Mouse (Mus musculus) G1E (cell line): ENCODE measurements at regions not wholly inside any gene's neighbourhood (a gene's known extent, or its start where the extent isn't known, plus 50 kb on each side); places are given as distances from the start of the nearest gene placed in this dataset.

ENCODE experiments used
- ATAC-seq: 2 replicates; pipeline ENCODE4 v1.8.0; 2016; ENCODE audit warnings: mild to moderate bottlenecking; ENCODE audit not compliant: insufficient number of reproducible peaks, poor library complexity, low FRiP score, severe bottlenecking; ENCODE audit errors: extremely low read depth
- DNase-seq: peaks from one replicate; pipeline ENCODE4 v3.0.0; 2012; ENCODE audit warnings: low spot score
- H3K27me3 ChIP-seq: 2 replicates; pipeline ENCODE4 v1.6.1; 2012; ENCODE audit warnings: mild to moderate bottlenecking, low read length, inconsistent platforms; ENCODE audit not compliant: insufficient read depth
- H3K36me3 ChIP-seq: replicated peaks from 2 replicates; pipeline ENCODE3; 2012; ENCODE audit warnings: mild to moderate bottlenecking, inconsistent platforms
- H3K4me1 ChIP-seq: 2 replicates; pipeline ENCODE4 v1.6.1; 2012; ENCODE audit warnings: low read depth, low read length, inconsistent platforms, mixed read lengths; ENCODE audit not compliant: insufficient read depth
- H3K4me3 ChIP-seq: 2 replicates; pipeline ENCODE4 v1.5.1; 2012; ENCODE audit warnings: low read depth, mild to moderate bottlenecking, inconsistent platforms, low read length, moderate library complexity, mixed read lengths
- H3K9me3 ChIP-seq: replicated peaks from 2 replicates; pipeline ENCODE4 v1.6.1; 2012; ENCODE audit warnings: inconsistent platforms
- CTCF ChIP-seq: IDR thresholded peaks from 2 replicates; pipeline ENCODE4 v1.5.1; 2012; ENCODE audit warnings: low read depth, low read length, inconsistent platforms, mixed read lengths
- GATA1 ChIP-seq: IDR thresholded peaks from 2 replicates; pipeline ENCODE4 v1.6.1; 2012; ENCODE audit warnings: borderline replicate concordance, low read length, inconsistent platforms, mixed read lengths
- GATA2 ChIP-seq: IDR thresholded peaks from 2 replicates; pipeline ENCODE4 v1.6.1; 2012; ENCODE audit warnings: low read depth, low read length, inconsistent platforms, borderline replicate concordance
- POLR2AphosphoS5 ChIP-seq: IDR thresholded peaks from 2 replicates; pipeline ENCODE4 v1.6.1; 2012; ENCODE audit warnings: low read depth, low read length, inconsistent platforms; ENCODE audit not compliant: insufficient replicate concordance
- TAL1 ChIP-seq: conservative IDR thresholded peaks from 2 replicates; pipeline ENCODE4 v1.6.1; 2012; ENCODE audit warnings: low read depth, low read length, inconsistent platforms, mixed read lengths

DNA sequence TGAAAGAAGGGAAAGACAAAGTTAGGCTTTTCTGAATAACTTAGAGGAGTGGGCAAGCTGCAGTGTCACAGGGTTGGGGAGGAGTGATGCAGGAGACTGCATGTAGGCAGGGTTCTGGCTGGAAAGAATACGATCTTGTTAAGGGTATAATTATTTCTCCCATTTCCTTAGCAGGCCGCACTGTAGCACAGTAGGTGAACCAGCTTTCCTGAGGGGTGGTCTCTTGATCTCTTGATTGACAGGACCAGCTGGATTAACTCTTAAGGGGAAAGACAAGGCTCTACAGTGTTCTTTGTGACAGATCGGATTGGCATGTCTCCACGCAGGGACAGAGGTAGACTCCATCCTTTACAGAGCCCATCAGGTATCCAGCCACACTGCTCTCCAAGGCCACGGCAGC, 54.5 kb upstream of the Meis1 start:
- ATAC-seq (no peak), DNase-seq (no peak)
- no peak overlapping the region for H3K4me3 ChIP-seq
- no peaks in the 10 kb centered on the region for H3K36me3 ChIP-seq
- no peaks in the 10 kb centered on the region for H3K4me1 ChIP-seq
- peaks cover 3% of the 10 kb centered on the region; the same call in 1 of the 2 replicates for H3K27me3 ChIP-seq
- 0 out of 2 replicates have a peak, but pooled peaks cover 2% of the 10 kb centered on the region for H3K9me3 ChIP-seq
- TF ChIP-seq CTCF (no peak), TAL1 (no peak), GATA2 (no peak), POLR2AphosphoS5 (no peak), GATA1 (no peak)

DNA sequence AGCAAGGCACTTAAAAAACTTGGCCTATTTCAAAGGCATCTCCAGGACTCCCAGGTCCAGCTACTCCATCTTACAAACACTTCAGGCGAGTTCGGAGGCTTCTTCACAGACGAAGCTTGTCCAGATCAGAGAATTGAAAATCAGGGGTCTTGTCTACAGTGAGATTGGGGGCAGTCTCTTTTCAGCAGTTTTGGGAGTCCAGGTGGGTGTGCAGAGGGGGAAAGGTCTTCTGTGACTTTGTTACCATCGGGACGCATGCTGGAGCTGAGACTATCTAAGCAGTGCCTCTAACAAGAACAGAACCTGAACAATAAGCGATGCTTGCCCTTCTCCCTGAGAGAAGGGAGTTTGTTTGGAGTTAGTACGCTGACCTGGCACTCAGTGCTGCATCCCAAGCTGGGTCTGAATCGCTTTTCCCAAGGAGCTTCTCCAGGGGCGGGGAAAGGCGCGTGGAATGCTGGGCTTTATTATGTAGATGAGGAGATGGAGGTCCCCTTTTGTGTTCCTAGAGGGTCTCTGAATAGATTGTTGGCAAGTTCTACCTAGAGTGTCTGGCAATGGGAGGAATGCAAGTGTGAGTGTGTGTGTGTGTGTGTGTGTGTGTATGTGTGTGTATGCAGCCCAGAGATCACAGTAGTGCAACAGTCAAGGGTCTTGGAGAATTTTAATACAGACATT, 55.2 kb upstream of the Meis1 start:
- TF ChIP-seq CTCF (no peak), GATA2 (no peak), TAL1 (no peak), GATA1 (no peak), POLR2AphosphoS5 (no peak)
- ATAC-seq (no peak), DNase-seq (no peak)
- Histone ChIP-seq H3K36me3 (no peaks in the 10 kb centered on the region), H3K4me1 (no peaks in the 10 kb centered on the region), H3K27me3 (no peaks in the 10 kb centered on the region), H3K4me3 (no peak overlapping the region), H3K9me3 (0 out of 2 replicates have a peak, but pooled peaks cover 2% of the 10 kb centered on the region)

DNA sequence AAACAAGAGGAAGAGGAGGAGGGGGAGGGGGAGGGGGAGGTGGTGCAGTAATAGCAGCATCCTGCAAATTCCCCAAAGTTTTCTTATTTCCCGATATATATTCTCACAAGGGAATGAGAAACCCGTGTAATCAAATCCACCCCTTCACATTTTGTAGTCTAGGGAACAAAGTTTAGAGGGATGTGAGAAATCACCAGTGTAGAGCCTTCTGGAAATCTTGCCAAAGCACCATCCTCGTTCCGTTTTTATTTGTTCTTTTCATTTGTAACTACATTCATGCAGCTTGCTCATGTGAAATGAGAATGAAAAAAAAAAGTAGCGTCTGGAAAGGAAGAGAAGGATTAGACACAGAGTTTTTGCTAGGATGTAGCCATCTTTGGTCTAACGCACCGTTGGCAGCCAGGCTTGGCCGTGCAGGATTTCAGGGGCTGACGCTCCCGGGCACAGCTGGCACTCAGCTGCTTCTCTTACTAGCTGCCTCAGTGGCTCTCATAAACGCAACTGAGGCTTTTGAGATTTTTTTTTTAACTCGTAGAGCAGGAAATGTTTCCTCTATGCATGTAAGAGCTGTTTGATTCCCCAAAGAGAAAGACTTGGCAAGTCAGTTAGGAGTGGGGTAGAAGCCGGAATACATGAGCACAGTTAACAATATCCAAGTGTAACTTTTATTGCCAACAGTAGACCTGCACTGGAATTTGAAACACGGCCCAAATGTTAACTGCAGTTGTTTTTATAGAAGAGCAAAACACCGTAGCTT, 72.5 kb upstream of the Meis1 start:
- no peaks in the 10 kb centered on the region for H3K9me3 ChIP-seq
- H3K36me3 ChIP-seq = no peaks in the 10 kb centered on the region
- H3K4me1 ChIP-seq = no peaks in the 10 kb centered on the region
- no peak for ATAC-seq
- DNase-seq = no peak
- no peak overlapping the region for H3K4me3 ChIP-seq
- H3K27me3 ChIP-seq = peaks cover 7% of the 10 kb centered on the region
- TF ChIP-seq POLR2AphosphoS5 = no peak
- TF ChIP-seq TAL1 = no peak
- TF ChIP-seq GATA1 = no peak
- TF ChIP-seq CTCF = no peak
- TF ChIP-seq GATA2 = no peak

DNA sequence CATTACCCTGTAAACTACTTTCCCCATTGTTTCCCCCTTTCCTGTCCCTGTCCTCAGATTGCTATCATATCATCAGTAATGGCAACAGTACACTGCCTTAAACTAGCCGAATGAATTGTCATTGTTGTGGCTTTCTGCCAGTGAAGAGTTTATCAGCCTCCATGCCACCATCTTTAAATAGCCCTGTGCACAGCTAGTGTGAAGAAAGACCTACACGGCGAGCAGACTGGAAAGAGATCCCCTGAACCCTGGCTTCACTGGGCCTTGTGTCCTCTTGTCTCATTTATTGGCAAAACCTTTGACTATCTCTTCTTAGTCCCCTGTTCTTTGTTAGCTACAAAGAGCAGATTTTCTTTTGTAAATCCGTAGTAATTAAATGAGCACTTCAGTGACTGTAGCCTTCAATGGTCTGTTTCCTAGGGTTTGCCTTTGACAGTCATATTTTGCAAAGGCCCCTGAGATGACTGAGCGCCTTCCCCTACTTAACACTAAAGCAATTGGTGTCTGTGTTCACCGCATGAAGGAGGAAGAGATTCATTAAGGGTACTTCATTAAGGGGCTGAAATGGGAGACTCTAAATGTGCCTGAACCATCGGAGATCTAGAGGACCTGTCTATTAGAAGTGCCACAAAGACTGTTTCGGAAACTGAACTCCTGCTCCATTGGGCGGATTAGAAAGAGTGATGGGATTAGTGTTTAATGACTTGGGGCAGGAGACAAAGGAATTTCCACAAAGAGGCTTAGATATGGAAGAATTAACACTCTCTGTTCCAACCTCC, 74.4 kb upstream of the Meis1 start:
- DNase-seq (no peak), ATAC-seq (no peak)
- Histone ChIP-seq H3K4me3 (no peak overlapping the region), H3K36me3 (no peaks in the 10 kb centered on the region), H3K27me3 (peaks cover 7% of the 10 kb centered on the region), H3K4me1 (no peaks in the 10 kb centered on the region), H3K9me3 (no peaks in the 10 kb centered on the region)
- TF ChIP-seq TAL1 = no peak
- no peak for TF ChIP-seq GATA1
- no peak for TF ChIP-seq CTCF
- no peak for TF ChIP-seq POLR2AphosphoS5
- no peak for TF ChIP-seq GATA2

DNA sequence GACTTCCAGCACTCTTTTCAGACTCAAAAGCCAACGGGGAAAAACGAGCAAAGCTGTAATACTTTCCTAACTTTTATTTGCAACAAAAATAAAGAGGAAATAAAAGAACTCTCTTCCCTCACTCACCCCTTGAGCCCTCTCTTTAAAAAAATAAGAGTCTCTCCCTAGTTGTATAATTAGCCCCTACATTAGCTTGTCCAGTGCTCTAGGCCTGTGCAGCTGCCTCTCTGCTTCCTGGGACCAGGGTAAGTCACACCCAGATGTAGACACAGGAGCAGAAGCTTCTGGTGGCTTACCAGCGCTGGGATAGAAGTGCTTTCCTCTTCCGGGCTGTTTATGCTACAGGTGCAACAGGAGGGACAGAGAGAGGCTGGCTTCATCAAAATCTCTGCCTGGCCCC, 75.0 kb upstream of the Meis1 start:
- H3K9me3 ChIP-seq = no peaks in the 10 kb centered on the region
- peaks cover 7% of the 10 kb centered on the region for H3K27me3 ChIP-seq
- no peaks in the 10 kb centered on the region for H3K4me1 ChIP-seq
- DNase-seq = no peak
- no peaks in the 10 kb centered on the region for H3K36me3 ChIP-seq
- TF ChIP-seq POLR2AphosphoS5 = no peak
- no peak for TF ChIP-seq CTCF
- TF ChIP-seq GATA2 = no peak
- TF ChIP-seq GATA1 = no peak
- no peak for TF ChIP-seq TAL1
- no peak overlapping the region for H3K4me3 ChIP-seq
- no peak for ATAC-seq

DNA sequence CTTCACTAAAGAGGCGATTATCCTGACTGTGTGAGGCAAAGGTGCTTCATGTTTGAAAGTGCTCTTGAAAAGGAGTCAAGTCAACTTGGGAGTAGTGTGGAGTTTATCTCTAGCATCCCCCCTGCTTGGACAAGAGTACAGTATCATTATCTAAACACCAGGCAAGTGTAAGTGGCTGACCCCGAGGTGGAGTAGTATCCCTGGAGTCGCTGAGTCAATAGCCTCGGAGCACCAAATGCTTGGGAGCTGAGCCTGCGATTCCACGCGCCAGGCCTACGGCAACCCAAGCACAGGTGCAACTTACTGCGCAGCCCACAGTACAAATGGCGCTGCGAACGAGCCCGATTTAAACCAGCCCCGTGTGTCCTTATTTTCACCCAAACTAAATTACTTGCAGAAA, 75.4 kb upstream of the Meis1 start:
- H3K9me3 ChIP-seq = no peaks in the 10 kb centered on the region
- H3K4me1 ChIP-seq = no peaks in the 10 kb centered on the region
- ATAC-seq (no peak), DNase-seq (no peak)
- H3K36me3 ChIP-seq = no peaks in the 10 kb centered on the region
- TF ChIP-seq POLR2AphosphoS5 = no peak
- H3K4me3 ChIP-seq = no peak overlapping the region
- H3K27me3 ChIP-seq = peaks cover 7% of the 10 kb centered on the region
